In the genomic region with DNA sequence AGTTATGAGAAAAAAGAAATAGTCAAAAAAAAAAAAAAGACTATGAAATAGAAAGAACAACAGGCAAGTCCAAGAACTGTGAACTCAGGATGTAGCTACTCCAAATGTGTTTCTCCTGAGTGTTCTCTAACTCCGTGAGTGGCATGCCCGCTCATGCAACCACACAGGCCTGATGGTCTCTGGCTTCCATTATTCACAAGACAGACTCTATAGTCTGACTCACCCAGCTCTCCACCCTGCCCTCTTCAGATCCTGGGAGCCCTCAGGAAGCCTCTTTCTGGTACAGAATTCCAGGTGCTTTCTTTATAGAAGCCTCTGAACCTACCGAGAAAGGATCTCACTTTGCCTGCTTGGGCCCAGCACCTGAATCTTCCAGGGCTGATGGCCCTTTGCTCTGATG, we compare ENCODE assay signal across 23 mouse cellular contexts. TPM values are rescaled to one million over a fixed set of nuclear protein-coding genes. Genes with fewer than 3 reads are reported as not detected.
DNase-seq lines count a peak whose midpoint lies in the region; ATAC-seq lines count a peak whose summit lies in the region.
"Had no signal": no experiment of that assay in that cellular context is flagged by ENCODE, and none has a peak within 500 bp of the region (broad histone marks: within the 10 kb centered on the region; RNA-seq: fewer than 3 reads in every experiment).

No protein-coding gene starts in this region.

- no peak overlapping the region for H3K4me2 ChIP-seq in heart, embryonic 13.5 days
- no peak overlapping the region for H3K4me2 ChIP-seq in neural tube, embryonic 15.5 days
- no peak overlapping the region for H3K4me2 ChIP-seq in limb, embryonic 12.5 days
- no peak overlapping the region for H3K4me2 ChIP-seq in hindbrain, embryonic 13.5 days
- H3K4me2 ChIP-seq: intestine, embryonic 15.5 days; kidney, embryonic 15.5 days had no signal

- WGBS in heart, embryonic 13.5 days, result 68% methylated on average over 3 of the region's 3 CpGs
- 88% methylated on average over 3 of the region's 3 CpGs for WGBS in neural tube, embryonic 15.5 days
- 71% methylated on average over 3 of the region's 3 CpGs for WGBS in limb, embryonic 12.5 days
- 92% methylated on average over 3 of the region's 3 CpGs for WGBS in hindbrain, embryonic 13.5 days

- H3K27ac ChIP-seq in heart, embryonic 13.5 days (replicated peaks), result peak overlapping the region; percentile 62
- H3K27ac ChIP-seq in neural tube, embryonic 15.5 days (replicated peaks), result peak overlapping the region; percentile 28; the same call in 1 of the 2 replicates
- H3K27ac ChIP-seq in limb, embryonic 12.5 days, result 0 out of 2 replicates have a peak overlapping the region, but pooled peaks have one; percentile 66
- H3K27ac ChIP-seq in hindbrain, embryonic 13.5 days, result no peak overlapping the region
- H3K27ac ChIP-seq: heart, adult 2 months; kidney, embryonic 15.5 days; left cerebral cortex, adult 2 months had no signal

- H3K36me3 ChIP-seq in heart, embryonic 13.5 days, result no peaks in the 10 kb centered on the region; the same call in 1 of the 2 replicates
- H3K36me3 ChIP-seq in neural tube, embryonic 15.5 days, result no peaks in the 10 kb centered on the region
- peaks cover 4% of the 10 kb centered on the region; the same call in 1 of the 2 replicates for H3K36me3 ChIP-seq in limb, embryonic 12.5 days
- H3K36me3 ChIP-seq in hindbrain, embryonic 13.5 days, result peaks cover 4% of the 10 kb centered on the region
- H3K36me3 ChIP-seq: intestine, embryonic 15.5 days; kidney, embryonic 15.5 days had no signal

- DNase-seq in heart, postnatal 4 days, result no peak
- DNase-seq in neural tube, embryonic 10.5 days (ENCODE audit: extremely low spot score, low spot score), result no peak
- DNase-seq in cerebellum, postnatal 36 days, result no peak
- DNase-seq: heart, adult 2 months; liver, postnatal 0 days; thymus, postnatal 36 days had no signal

- no peak overlapping the region for H3K4me3 ChIP-seq in heart, embryonic 13.5 days
- no peak overlapping the region for H3K4me3 ChIP-seq in neural tube, embryonic 15.5 days (replicated peaks)
- H3K4me3 ChIP-seq in limb, embryonic 12.5 days (replicated peaks), result no peak overlapping the region
- no peak overlapping the region for H3K4me3 ChIP-seq in hindbrain, embryonic 13.5 days
- H3K4me3 ChIP-seq: forebrain, embryonic 10.5 days; heart, adult 2 months; intestine, embryonic 15.5 days; kidney, embryonic 15.5 days; left cerebral cortex, adult 2 months had no signal

- H3K9ac ChIP-seq in heart, embryonic 13.5 days, result 0 out of 2 replicates have a peak overlapping the region, but pooled peaks have one; percentile 24
- no peak overlapping the region for H3K9ac ChIP-seq in neural tube, embryonic 15.5 days (replicated peaks)
- no peak overlapping the region for H3K9ac ChIP-seq in limb, embryonic 12.5 days (replicated peaks)
- no peak overlapping the region for H3K9ac ChIP-seq in hindbrain, embryonic 13.5 days
- H3K9ac ChIP-seq: intestine, embryonic 15.5 days; kidney, embryonic 15.5 days; liver, postnatal 0 days had no signal

- no peaks in the 10 kb centered on the region for H3K9me3 ChIP-seq in heart, embryonic 13.5 days
- H3K9me3 ChIP-seq in neural tube, embryonic 15.5 days (replicated peaks), result no peaks in the 10 kb centered on the region
- H3K9me3 ChIP-seq in limb, embryonic 12.5 days, result no peaks in the 10 kb centered on the region
- no peaks in the 10 kb centered on the region for H3K9me3 ChIP-seq in hindbrain, embryonic 13.5 days
- H3K9me3 ChIP-seq: forebrain, embryonic 10.5 days; intestine, embryonic 15.5 days; kidney, embryonic 15.5 days had no signal

- peaks cover 80% of the 10 kb centered on the region for H3K4me1 ChIP-seq in heart, embryonic 13.5 days
- H3K4me1 ChIP-seq in neural tube, embryonic 15.5 days, result peaks cover 27% of the 10 kb centered on the region
- H3K4me1 ChIP-seq in limb, embryonic 12.5 days (replicated peaks), result peaks cover 39% of the 10 kb centered on the region
- H3K4me1 ChIP-seq in hindbrain, embryonic 13.5 days (replicated peaks), result peaks cover 32% of the 10 kb centered on the region

- ATAC-seq in heart, embryonic 13.5 days (ENCODE audit: extremely low read depth, insufficient number of reproducible peaks, low FRiP score, low TSS enrichment), result no peak
- ATAC-seq in neural tube, embryonic 15.5 days (ENCODE audit: low FRiP score), result no peak
- ATAC-seq in limb, embryonic 12.5 days (ENCODE audit: insufficient number of reproducible peaks, insufficient read depth, low FRiP score, low TSS enrichment, low read depth), result no peak
- no peak for ATAC-seq in hindbrain, embryonic 13.5 days (ENCODE audit: low FRiP score)
- ATAC-seq: CD4-positive, CD25-positive, alpha-beta regulatory T cell, adult 4 months; intestine, embryonic 15.5 days; liver, postnatal 0 days had no signal

- no peaks in the 10 kb centered on the region for H3K27me3 ChIP-seq in heart, embryonic 13.5 days (replicated peaks)
- no peaks in the 10 kb centered on the region for H3K27me3 ChIP-seq in neural tube, embryonic 15.5 days (replicated peaks)
- H3K27me3 ChIP-seq in limb, embryonic 12.5 days, result no peaks in the 10 kb centered on the region
- no peaks in the 10 kb centered on the region for H3K27me3 ChIP-seq in hindbrain, embryonic 13.5 days
- H3K27me3 ChIP-seq: intestine, embryonic 15.5 days; kidney, embryonic 15.5 days had no signal

RNA-seq across cellular contexts. Expression of gene Gm17409, which starts 15.8 kb away (rescaled TPM):
- 0.15 TPM in 1 of 2 replicates, not detected in the other for polyA plus RNA-seq in heart, embryonic 13.5 days (2015; fragmentation: Nextera tagmentation; extraction: Ambion mirVana)
- total RNA-seq in heart, postnatal 4 days (2021), result not detected
- polyA plus RNA-seq in neural tube, embryonic 15.5 days (2015; fragmentation: Nextera tagmentation; extraction: Ambion mirVana), result not detected in 2 replicates
- not detected in 2 replicates for polyA plus RNA-seq in limb, embryonic 12.5 days (2016; fragmentation: Nextera tagmentation; extraction: Ambion mirVana)
- polyA plus RNA-seq in hindbrain, embryonic 13.5 days (2015; fragmentation: Nextera tagmentation; extraction: Ambion mirVana), result not detected in 2 replicates
- total RNA-seq: adrenal gland, postnatal 14 days; heart, adult 2 months; layer of hippocampus, adult 18-20 months; left cerebral cortex, adult 2 months; megakaryocyte, adult 5-6 weeks; MEL; midbrain, postnatal 0 days had no signal
- polyA plus RNA-seq: CD4-positive, CD25-positive, alpha-beta regulatory T cell, adult 4 months; embryonic facial prominence, embryonic 11.5 days; forebrain, embryonic 10.5 days; heart, adult 2 months; hindbrain, embryonic 11.5 days; intestine, embryonic 15.5 days; kidney, embryonic 15.5 days; limb, embryonic 14.5 days; liver, postnatal 0 days; midbrain, postnatal 0 days had no signal
